In genomic region chr8:76911206-76911605, GRCm38 (mm10) we compare ENCODE assay signal across 31 mouse cellular contexts.
"Had no signal": no experiment of that assay in that cellular context is flagged by ENCODE, and none has a peak within 500 bp of the region (broad histone marks: within the 10 kb centered on the region; RNA-seq: fewer than 3 reads in every experiment).

No protein-coding gene starts in this region.

- DNase-seq: left cerebral cortex, postnatal 4 days; liver; liver, embryonic 13.5 days; liver, postnatal 0 days; lung, adult 18-20 months; lung, adult 2 months; lung, embryonic 14.5 days; lung, postnatal 10 days; lung, postnatal 14 days; lung, postnatal 36 days; lung, postnatal 4 days; midbrain, embryonic 14.5 days had no signal

- H3K36me3 ChIP-seq: limb, embryonic 10.5 days; limb, embryonic 12.5 days; limb, embryonic 13.5 days; limb, embryonic 15.5 days; liver, embryonic 12.5 days; liver, embryonic 13.5 days; liver, embryonic 15.5 days; lung, embryonic 15.5 days; midbrain, embryonic 10.5 days; midbrain, embryonic 12.5 days; midbrain, embryonic 13.5 days; midbrain, embryonic 15.5 days had no signal

- H3K27ac ChIP-seq: limb, embryonic 10.5 days; limb, embryonic 12.5 days; limb, embryonic 13.5 days; limb, embryonic 15.5 days; liver, embryonic 12.5 days; liver, embryonic 13.5 days; liver, embryonic 14.5 days; liver, embryonic 15.5 days; lung, embryonic 15.5 days; macrophage; midbrain, embryonic 10.5 days; midbrain, embryonic 12.5 days; midbrain, embryonic 13.5 days; midbrain, embryonic 15.5 days had no signal

- H3K4me1 ChIP-seq: limb, embryonic 10.5 days; limb, embryonic 12.5 days; limb, embryonic 13.5 days; limb, embryonic 15.5 days; liver, embryonic 12.5 days; liver, embryonic 13.5 days; liver, embryonic 15.5 days; lung, embryonic 15.5 days; megakaryocyte, embryonic 14.5 days; midbrain, embryonic 10.5 days; midbrain, embryonic 12.5 days; midbrain, embryonic 13.5 days; midbrain, embryonic 15.5 days had no signal

- H3K4me2 ChIP-seq: limb, embryonic 12.5 days; limb, embryonic 13.5 days; limb, embryonic 15.5 days; liver, embryonic 11.5 days; liver, embryonic 12.5 days; liver, embryonic 13.5 days; liver, embryonic 15.5 days; lung, embryonic 14.5 days; lung, embryonic 15.5 days; midbrain, embryonic 11.5 days; midbrain, embryonic 12.5 days; midbrain, embryonic 13.5 days; midbrain, embryonic 15.5 days had no signal

- ATAC-seq: liver, embryonic 12.5 days; liver, postnatal 0 days; lung, postnatal 0 days; midbrain, embryonic 13.5 days; midbrain, embryonic 15.5 days; midbrain, embryonic 16.5 days had no signal

- H3K9me3 ChIP-seq: limb, embryonic 10.5 days; limb, embryonic 12.5 days; limb, embryonic 13.5 days; limb, embryonic 15.5 days; liver, embryonic 12.5 days; liver, embryonic 13.5 days; liver, embryonic 15.5 days; lung, embryonic 15.5 days; midbrain, embryonic 10.5 days; midbrain, embryonic 12.5 days; midbrain, embryonic 13.5 days; midbrain, embryonic 15.5 days had no signal

- H3K27me3 ChIP-seq: limb, embryonic 12.5 days; limb, embryonic 13.5 days; limb, embryonic 15.5 days; liver, embryonic 12.5 days; liver, embryonic 13.5 days; liver, embryonic 15.5 days; lung, embryonic 15.5 days; megakaryocyte, embryonic 14.5 days; midbrain, embryonic 12.5 days; midbrain, embryonic 13.5 days; midbrain, embryonic 15.5 days had no signal

- H3K9ac ChIP-seq: limb, embryonic 12.5 days; limb, embryonic 13.5 days; limb, embryonic 15.5 days; liver, embryonic 12.5 days; liver, embryonic 13.5 days; liver, embryonic 14.5 days; liver, embryonic 15.5 days; liver, postnatal 0 days; lung, embryonic 14.5 days; lung, embryonic 15.5 days; midbrain, embryonic 12.5 days; midbrain, embryonic 13.5 days; midbrain, embryonic 15.5 days had no signal

- H3K4me3 ChIP-seq: limb, embryonic 10.5 days; limb, embryonic 12.5 days; limb, embryonic 13.5 days; limb, embryonic 15.5 days; liver, embryonic 12.5 days; liver, embryonic 13.5 days; liver, embryonic 15.5 days; lung, embryonic 15.5 days; megakaryocyte, embryonic 14.5 days; midbrain, embryonic 10.5 days; midbrain, embryonic 12.5 days; midbrain, embryonic 13.5 days; midbrain, embryonic 15.5 days; myocyte had no signal
